Mouse (Mus musculus) E14TG2a.4 (cell line): ENCODE results near the gene Kcnip4.

Experiments used
- H3K27me3 ChIP-seq: 2 replicates; pipeline ENCODE4 v1.6.1; 2014; ENCODE audit warnings: low read length, control low read depth; ENCODE audit not compliant: insufficient read depth
- H3K36me3 ChIP-seq: 2 replicates; pipeline ENCODE4 v1.6.1; 2014; ENCODE audit warnings: low read length, control low read depth; ENCODE audit not compliant: insufficient read depth
- H3K4me1 ChIP-seq: replicated peaks from 2 replicates; pipeline ENCODE4 v1.6.1; 2014; ENCODE audit warnings: low read depth, low read length, control low read depth
- H3K4me3 ChIP-seq: replicated peaks from 2 replicates; pipeline ENCODE4 v1.5.1; 2014; ENCODE audit warnings: mild to moderate bottlenecking, low read length
- H3K9me3 ChIP-seq: 2 replicates; pipeline ENCODE4 v1.6.1; 2014; ENCODE audit warnings: low read length, control low read depth
- CTCF ChIP-seq: conservative IDR thresholded peaks from 2 replicates; pipeline ENCODE4 v1.5.1; 2014; ENCODE audit warnings: low read length
- NANOG ChIP-seq: IDR thresholded peaks from 2 replicates; pipeline ENCODE4 v1.6.1; 2014; ENCODE audit warnings: borderline replicate concordance, low read length, mixed read lengths
- POU5F1 ChIP-seq: IDR thresholded peaks from 2 replicates; pipeline ENCODE4 v1.6.1; 2014; ENCODE audit warnings: low read length, borderline replicate concordance

Kcnip4 gene

GRCm38 (mm10) chr5:49292421-49292820 lies 232.3 kb downstream of the Kcnip4 start:
- Histone ChIP-seq H3K4me1 (no peaks in the 10 kb centered on the region), H3K4me3 (no peak overlapping the region), H3K36me3 (no peaks in the 10 kb centered on the region), H3K27me3 (no peaks in the 10 kb centered on the region), H3K9me3 (no peaks in the 10 kb centered on the region)
- TF ChIP-seq POU5F1 (no peak), CTCF (no peak), NANOG (no peak)

GRCm38 (mm10) chr5:49291801-49292200 lies 232.9 kb downstream of the Kcnip4 start:
- TF ChIP-seq CTCF (no peak), NANOG (no peak), POU5F1 (no peak)
- H3K36me3 ChIP-seq, result no peaks in the 10 kb centered on the region

GRCm38 (mm10) chr5:49285455-49286135 lies 239.1 kb downstream of the Kcnip4 start:
- Histone ChIP-seq H3K4me1 (no peaks in the 10 kb centered on the region), H3K9me3 (no peaks in the 10 kb centered on the region), H3K36me3 (no peaks in the 10 kb centered on the region), H3K27me3 (no peaks in the 10 kb centered on the region), H3K4me3 (no peak overlapping the region)
- no peak for TF ChIP-seq POU5F1
- TF ChIP-seq NANOG, result no peak
- TF ChIP-seq CTCF, result no peak

More at GRCm38 (mm10) chr5:49291801-49292200, 232.9 kb downstream of the Kcnip4 start:
- no peaks in the 10 kb centered on the region for H3K27me3 ChIP-seq
- H3K4me3 ChIP-seq, result no peak overlapping the region
- H3K9me3 ChIP-seq, result no peaks in the 10 kb centered on the region
- no peaks in the 10 kb centered on the region for H3K4me1 ChIP-seq

- H3K9me3 ChIP-seq, result no peaks in the 10 kb centered on the region
- no peaks in the 10 kb centered on the region for H3K4me1 ChIP-seq
- H3K36me3 ChIP-seq, result no peaks in the 10 kb centered on the region
- TF ChIP-seq POU5F1, result no peak
- TF ChIP-seq NANOG, result no peak
- no peaks in the 10 kb centered on the region for H3K27me3 ChIP-seq
- no peak overlapping the region for H3K4me3 ChIP-seq
Measured at GRCm38 (mm10) chr5:49284776-49285175, 239.9 kb downstream of the Kcnip4 start.

- Histone ChIP-seq H3K36me3 (no peaks in the 10 kb centered on the region), H3K4me3 (no peak overlapping the region), H3K9me3 (no peaks in the 10 kb centered on the region), H3K4me1 (no peaks in the 10 kb centered on the region), H3K27me3 (no peaks in the 10 kb centered on the region)
- TF ChIP-seq CTCF (no peak), NANOG (no peak), POU5F1 (no peak)
Measured at GRCm38 (mm10) chr5:49283403-49283802, 241.3 kb downstream of the Kcnip4 start.

- Histone ChIP-seq H3K36me3 (no peaks in the 10 kb centered on the region), H3K9me3 (no peaks in the 10 kb centered on the region), H3K27me3 (no peaks in the 10 kb centered on the region), H3K4me1 (no peaks in the 10 kb centered on the region), H3K4me3 (no peak overlapping the region)
- TF ChIP-seq POU5F1 (no peak), CTCF (no peak), NANOG (no peak)
Measured at GRCm38 (mm10) chr5:49271864-49272263, 252.8 kb downstream of the Kcnip4 start.

- Histone ChIP-seq H3K36me3 (no peaks in the 10 kb centered on the region), H3K4me3 (no peak overlapping the region), H3K4me1 (no peaks in the 10 kb centered on the region), H3K27me3 (no peaks in the 10 kb centered on the region), H3K9me3 (no peaks in the 10 kb centered on the region)
- TF ChIP-seq NANOG (no peak), CTCF (no peak), POU5F1 (no peak)
Measured at GRCm38 (mm10) chr5:49268807-49269206, 255.9 kb downstream of the Kcnip4 start.

GRCm38 (mm10) chr5:49259356-49259755 lies 265.4 kb downstream of the Kcnip4 start:
- Histone ChIP-seq H3K4me3 (no peak overlapping the region), H3K27me3 (no peaks in the 10 kb centered on the region), H3K36me3 (no peaks in the 10 kb centered on the region), H3K9me3 (no peaks in the 10 kb centered on the region), H3K4me1 (no peaks in the 10 kb centered on the region)
- TF ChIP-seq NANOG (no peak), CTCF (no peak), POU5F1 (no peak)

GRCm38 (mm10) chr5:49256850-49257249 lies 267.9 kb downstream of the Kcnip4 start:
- Histone ChIP-seq H3K4me3 (no peak overlapping the region), H3K9me3 (no peaks in the 10 kb centered on the region), H3K27me3 (no peaks in the 10 kb centered on the region), H3K4me1 (no peaks in the 10 kb centered on the region), H3K36me3 (no peaks in the 10 kb centered on the region)
- TF ChIP-seq NANOG, result no peak
- no peak for TF ChIP-seq CTCF
- TF ChIP-seq POU5F1, result no peak
